Mouse (Mus musculus): ENCODE measurements around the gene Cs.

DNA sequence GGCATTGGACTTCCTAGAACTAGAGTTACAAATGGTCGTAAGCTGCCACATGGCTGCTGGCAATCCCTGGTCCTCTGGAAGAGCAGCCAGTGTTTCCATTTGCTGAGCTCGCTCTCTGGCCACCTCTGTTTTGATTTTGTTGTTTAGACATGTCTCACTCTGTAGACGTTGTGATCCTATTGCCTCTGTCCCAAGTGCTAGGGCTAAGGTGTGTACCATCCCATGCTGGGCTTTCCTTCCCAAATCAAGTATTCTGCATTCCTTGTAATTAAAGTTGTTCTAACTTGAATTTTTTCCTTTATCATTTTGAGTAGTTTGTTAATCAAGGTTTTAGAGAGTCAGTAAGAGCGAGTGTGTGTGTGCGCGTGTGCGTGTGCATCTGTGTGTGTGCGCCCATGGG is 10.0 kb downstream of the Cs start:
- TF ChIP-seq CTCF (IDR thresholded peaks at IDR 0.05; ENCODE audit: control insufficient read depth, insufficient read depth, insufficient replicate concordance, low read depth, low read length) = no peak
- no peak for TF ChIP-seq POLR2A (IDR thresholded peaks at IDR 0.05; ENCODE audit: control insufficient read depth, low read depth, low read length)

Measured in testis, adult 2 months (tissue).